Mouse (Mus musculus) myocyte (in vitro differentiated cells): Measurements from ENCODE around the gene Unc45a. TPM values are rescaled to one million over a fixed set of nuclear protein-coding genes. Genes with fewer than 3 reads are reported as not detected.

Experiments used
- H3K27me3 ChIP-seq: one replicate; pipeline ENCODE4 v1.6.1; 2011; ENCODE audit not compliant: control insufficient read depth, insufficient read depth, insufficient read length
- H3K36me3 ChIP-seq: one replicate; pipeline ENCODE4 v1.6.1; 2011; ENCODE audit not compliant: control insufficient read depth, insufficient read depth
- H3K4me2 ChIP-seq: one replicate; pipeline ENCODE4 v1.6.1; 2011; ENCODE audit warnings: low read depth, control low read depth
- H3K4me3 ChIP-seq: one replicate; pipeline ENCODE4 v1.5.1; 2011; ENCODE audit warnings: mild to moderate bottlenecking, control low read depth, moderate library complexity
- H3K79me2 ChIP-seq: one replicate; pipeline ENCODE4 v1.6.1; 2011; ENCODE audit not compliant: control insufficient read depth, insufficient read depth
- H3ac ChIP-seq: one replicate; pipeline ENCODE4 v1.6.1; 2011; ENCODE audit not compliant: control insufficient read depth, insufficient read length
- CEBPB ChIP-seq: IDR thresholded peaks from 2 replicates; pipeline ENCODE4 v1.6.1; 2011; ENCODE audit warnings: mild to moderate bottlenecking, moderate library complexity; ENCODE audit not compliant: poor library complexity, insufficient read depth, severe bottlenecking
- E2F4 ChIP-seq: IDR thresholded peaks from one replicate; pipeline ENCODE4 v1.6.1; 2011; ENCODE audit warnings: mild to moderate bottlenecking, control low read depth, moderate library complexity; ENCODE audit not compliant: insufficient read depth
- MAX ChIP-seq: IDR thresholded peaks from one replicate; pipeline ENCODE4 v1.6.1; 2011; ENCODE audit warnings: low read depth, mild to moderate bottlenecking, control low read depth
- MYOD1 ChIP-seq, 3 experiments: IDR thresholded peaks; one replicate each; pipeline ENCODE4 v1.6.1; 2011; ENCODE audit warnings: control low read depth in 2 of 3, low read depth in 2 of 3, mild to moderate bottlenecking in 2 of 3, moderate library complexity in 1 of 3; ENCODE audit not compliant: insufficient read length in 2 of 3, control insufficient read depth in 1 of 3
- MYOG ChIP-seq, 3 experiments: IDR thresholded peaks; one replicate each; pipeline ENCODE4 v1.6.1; 2011; ENCODE audit warnings: control low read depth in 2 of 3, low read depth in 2 of 3, mild to moderate bottlenecking in 2 of 3; ENCODE audit not compliant: insufficient read length in 2 of 3, control insufficient read depth in 1 of 3, insufficient read depth in 1 of 3
- POLR2A ChIP-seq: IDR thresholded peaks from one replicate; pipeline ENCODE4 v1.6.1; 2011; ENCODE audit warnings: low read depth, mild to moderate bottlenecking, control low read depth, moderate library complexity; ENCODE audit not compliant: insufficient read length
- POLR2AphosphoS2 ChIP-seq: IDR thresholded peaks from one replicate; pipeline ENCODE4 v1.6.1; 2011; ENCODE audit warnings: low read depth, control low read depth; ENCODE audit not compliant: insufficient read length
- REST ChIP-seq: IDR thresholded peaks from one replicate; pipeline ENCODE4 v1.6.1; 2011; ENCODE audit warnings: mild to moderate bottlenecking, control low read depth, moderate library complexity; ENCODE audit not compliant: insufficient read depth, insufficient read length
- SRF ChIP-seq: IDR thresholded peaks from one replicate; pipeline ENCODE4 v1.6.1; 2011; ENCODE audit warnings: low read depth; ENCODE audit not compliant: control insufficient read depth, insufficient read length
- TCF12 ChIP-seq: IDR thresholded peaks from one replicate; pipeline ENCODE4 v1.6.1; 2011; ENCODE audit warnings: mild to moderate bottlenecking, control low read depth; ENCODE audit not compliant: poor library complexity, insufficient read depth, severe bottlenecking
- TCF3 ChIP-seq: IDR thresholded peaks from one replicate; pipeline ENCODE4 v1.6.1; 2011; ENCODE audit warnings: low read depth, control low read depth; ENCODE audit not compliant: insufficient read length
- USF1 ChIP-seq: IDR thresholded peaks from one replicate; pipeline ENCODE4 v1.6.1; 2011; ENCODE audit warnings: low read depth, mild to moderate bottlenecking, control low read depth, moderate library complexity
- polyA plus RNA-seq: library from polyadenylated mRNA; unstranded; fragments of >200 nt; fragmentation: generic; extraction: Trizol; gene quantifications from one replicate; pipeline ENCODE4 v1.2.1, GENCODE M21; 2012; ENCODE audit warnings: missing spikeins

Unc45a gene
- polyA plus RNA-seq, 1 experiment = 38.4 TPM

- Histone ChIP-seq H3K4me3 (no peak overlapping the region), H3ac (no peak overlapping the region), H3K36me3 (peaks cover 27% of the 10 kb centered on the region), H3K27me3 (no peaks in the 10 kb centered on the region), H3K79me2 (peaks cover 2% of the 10 kb centered on the region), H3K4me2 (no peak overlapping the region)
- TF ChIP-seq MYOD1 (IDR thresholded peaks at IDR 0.05; ENCODE audit: control insufficient read depth in 1 of 3, insufficient read length in 2 of 3, low read depth in 2 of 3) (no peak), TCF12 (no peak), POLR2A (no peak), USF1 (no peak), REST (no peak), MAX (no peak), MYOG (IDR thresholded peaks at IDR 0.05; ENCODE audit: control insufficient read depth in 1 of 3, insufficient read depth in 1 of 3, insufficient read length in 2 of 3, low read depth in 2 of 3) (no peak), TCF3 (no peak), SRF (no peak), CEBPB (no peak), E2F4 (no peak), POLR2AphosphoS2 (no peak)
Observed at GRCm38 (mm10) chr7:80276374-80276773, 64.4 kb downstream of the Unc45a start.

Other genes with a start within 250 kb of the Unc45a start
- 159 TPM for gene Idh2, start 225.6 kb downstream of the Unc45a start, polyA plus RNA-seq
- 11.4 TPM for gene Sema4b, start 154.2 kb downstream of the Unc45a start, polyA plus RNA-seq
- gene Cib1, start 108.2 kb downstream of the Unc45a start, polyA plus RNA-seq = 98.7 TPM
- gene Gdpgp1, start 108.1 kb downstream of the Unc45a start, polyA plus RNA-seq = 0.91 TPM
- gene Ttll13, start 94.6 kb downstream of the Unc45a start, polyA plus RNA-seq = 0.24 TPM
- 55.0 TPM for gene Ngrn, start 79.8 kb downstream of the Unc45a start, polyA plus RNA-seq
- 4.8 TPM for gene Vps33b, start 71.4 kb downstream of the Unc45a start, polyA plus RNA-seq
- gene Prc1, start 46.6 kb downstream of the Unc45a start, polyA plus RNA-seq = 25.5 TPM
- 8.4 TPM for gene Rccd1, start 16.6 kb downstream of the Unc45a start, polyA plus RNA-seq
- 83.3 TPM for gene Hddc3, start 2.1 kb upstream of the Unc45a start, polyA plus RNA-seq
- gene Man2a2, start 30.4 kb upstream of the Unc45a start, polyA plus RNA-seq = 35.7 TPM
- gene Fes, start 46.9 kb upstream of the Unc45a start, polyA plus RNA-seq = 0.54 TPM
- 64.1 TPM for gene Furin, start 64.4 kb upstream of the Unc45a start, polyA plus RNA-seq
- 1.1 TPM for gene Blm, start 194.1 kb upstream of the Unc45a start, polyA plus RNA-seq